Mouse (Mus musculus) intestine, embryonic 14.5 days (tissue): ENCODE measurements at regions not wholly inside any gene's neighbourhood (a gene's known extent, or its start where the extent isn't known, plus 50 kb on each side); places are given as distances from the start of the nearest gene placed in this dataset.

Source experiments
- ATAC-seq: fragments of 200-750 bp; cut with Nextera tagmentation; replicated peaks from 2 replicates; pipeline ENCODE4 v1.8.0; 2017; ENCODE audit warnings: low read depth, moderate number of reproducible peaks, moderate TSS enrichment, moderate library complexity; ENCODE audit not compliant: low FRiP score, low TSS enrichment
- DNase-seq: peaks from one replicate; pipeline ENCODE4 v3.0.0-alpha.2; 2018; ENCODE audit warnings: low spot score
- H3K27ac ChIP-seq: fragments of 300-500 bp; sonication (generic); 2 replicates; pipeline ENCODE4 v1.5.1; 2014; ENCODE audit warnings: low read depth, mild to moderate bottlenecking, control low read depth
- H3K27me3 ChIP-seq: fragments of 300-500 bp; sonication (generic); replicated peaks from 2 replicates; pipeline ENCODE4 v1.6.1; 2014; ENCODE audit warnings: low read length, control low read depth; ENCODE audit not compliant: control insufficient read depth, insufficient read depth
- H3K36me3 ChIP-seq: fragments of 300-500 bp; sonication (generic); 2 replicates; pipeline ENCODE4 v1.6.1; 2014; ENCODE audit warnings: low read length, control low read depth; ENCODE audit not compliant: control insufficient read depth, insufficient read depth
- H3K4me1 ChIP-seq: fragments of 300-500 bp; sonication (generic); replicated peaks from 2 replicates; pipeline ENCODE4 v1.6.1; 2014; ENCODE audit warnings: low read length, control low read depth, mixed read lengths; ENCODE audit not compliant: control insufficient read depth, insufficient read depth
- H3K4me2 ChIP-seq: fragments of 300-500 bp; sonication (generic); 2 replicates; pipeline ENCODE4 v1.6.1; 2014; ENCODE audit warnings: low read length
- H3K4me3 ChIP-seq: fragments of 300-500 bp; sonication (generic); 2 replicates; pipeline ENCODE4 v1.5.1; 2014; ENCODE audit warnings: low read depth, low read length, control low read depth, mixed read lengths
- H3K9ac ChIP-seq: fragments of 300-500 bp; sonication (generic); 2 replicates; pipeline ENCODE4 v1.6.1; 2014; ENCODE audit warnings: mild to moderate bottlenecking, low read length
- H3K9me3 ChIP-seq: fragments of 300-500 bp; sonication (generic); 2 replicates; pipeline ENCODE4 v1.6.1; 2016; ENCODE audit warnings: low read length, control low read depth; ENCODE audit not compliant: control insufficient read depth
- WGBS: fragments of 180-500 bp; shearing (Covaris S2); extraction: QIAGEN DNeasy Blood & Tissue Kit; methylation state at CpG from one replicate; pipeline ENCODE4 v1.1.7; 2014; 5-methylcytosine and 5-hydroxymethylcytosine counted together

DNA sequence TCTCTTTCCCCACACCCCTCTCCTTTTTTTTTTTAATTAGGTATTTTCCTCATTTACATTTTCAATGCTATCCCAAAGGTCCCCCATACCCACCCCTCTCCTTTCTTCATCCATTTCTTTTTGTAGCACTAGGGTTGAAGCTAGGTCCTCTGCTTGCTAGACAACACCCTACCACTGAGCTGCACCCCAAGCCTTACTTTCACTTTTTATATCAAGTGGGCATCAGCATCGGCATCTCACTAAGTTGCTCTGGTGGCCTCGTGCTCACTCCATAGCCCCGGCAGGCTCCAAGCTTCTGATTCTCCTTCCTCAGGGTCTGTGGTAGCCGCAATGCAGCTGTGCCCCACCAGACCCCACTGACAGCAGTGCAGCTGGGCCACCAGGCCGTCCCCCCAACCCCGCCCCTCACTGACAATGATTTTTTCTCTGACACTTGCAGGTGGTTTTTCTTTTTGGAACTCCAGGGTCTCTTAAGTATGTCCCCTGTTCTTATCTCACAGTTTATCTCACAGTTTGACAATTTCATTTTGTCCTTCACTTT lies 77.5 kb downstream of the Nufip1 start:
- 76% methylated on average over 6 of the region's 6 CpGs for WGBS
- Histone ChIP-seq H3K4me3 (no peak overlapping the region), H3K4me1 (no peaks in the 10 kb centered on the region; the same call in 1 of the 2 replicates), H3K9me3 (no peaks in the 10 kb centered on the region), H3K36me3 (no peaks in the 10 kb centered on the region), H3K4me2 (no peak overlapping the region), H3K27me3 (no peaks in the 10 kb centered on the region), H3K9ac (no peak overlapping the region), H3K27ac (no peak overlapping the region)
- ATAC-seq (no peak), DNase-seq (no peak)

- no peak overlapping the region for H3K9ac ChIP-seq
- no peak overlapping the region for H3K4me2 ChIP-seq
- no peak for DNase-seq
- H3K27me3 ChIP-seq, result no peaks in the 10 kb centered on the region
- no peak for ATAC-seq
- 77% methylated on average over 10 of the region's 10 CpGs for WGBS
- no peaks in the 10 kb centered on the region for H3K9me3 ChIP-seq
- H3K4me3 ChIP-seq, result no peak overlapping the region
- H3K4me1 ChIP-seq, result no peaks in the 10 kb centered on the region
- H3K27ac ChIP-seq, result no peak overlapping the region
- H3K36me3 ChIP-seq, result no peaks in the 10 kb centered on the region
These were observed 84.6 kb downstream of the Nufip1 start for GRCm38 (mm10) chr14:76195324-76195723.

- no peak for ATAC-seq
- H3K27ac ChIP-seq, result no peak overlapping the region
- no peaks in the 10 kb centered on the region for H3K9me3 ChIP-seq
- no peak overlapping the region for H3K9ac ChIP-seq
- no peaks in the 10 kb centered on the region for H3K27me3 ChIP-seq
- H3K4me3 ChIP-seq, result no peak overlapping the region
- 69% methylated on average over 2 of the region's 2 CpGs for WGBS
- H3K4me2 ChIP-seq, result no peak overlapping the region
- H3K36me3 ChIP-seq, result no peaks in the 10 kb centered on the region
- no peak for DNase-seq
- H3K4me1 ChIP-seq, result no peaks in the 10 kb centered on the region
These were observed 86.7 kb downstream of the Nufip1 start for GRCm38 (mm10) chr14:76197357-76197756.

- Histone ChIP-seq H3K36me3 (no peaks in the 10 kb centered on the region), H3K27me3 (no peaks in the 10 kb centered on the region), H3K9me3 (no peaks in the 10 kb centered on the region), H3K4me3 (no peak overlapping the region), H3K9ac (no peak overlapping the region), H3K27ac (no peak overlapping the region), H3K4me2 (no peak overlapping the region), H3K4me1 (no peaks in the 10 kb centered on the region)
- WGBS, result 64% methylated on average over 5 of the region's 5 CpGs
- DNase-seq, result no peak
- ATAC-seq, result no peak
These were observed 87.7 kb downstream of the Nufip1 start for GRCm38 (mm10) chr14:76198406-76198805.

- Histone ChIP-seq H3K9me3 (no peaks in the 10 kb centered on the region), H3K27me3 (no peaks in the 10 kb centered on the region), H3K27ac (no peak overlapping the region), H3K36me3 (no peaks in the 10 kb centered on the region), H3K4me2 (no peak overlapping the region), H3K4me1 (no peaks in the 10 kb centered on the region), H3K9ac (no peak overlapping the region), H3K4me3 (no peak overlapping the region)
- DNase-seq (no peak), ATAC-seq (no peak)
- WGBS, result 87% methylated on average over 4 of the region's 4 CpGs
These were observed 91.9 kb downstream of the Nufip1 start for GRCm38 (mm10) chr14:76202595-76202994.

- H3K27ac ChIP-seq, result no peak overlapping the region
- no peaks in the 10 kb centered on the region for H3K9me3 ChIP-seq
- no peak overlapping the region for H3K9ac ChIP-seq
- DNase-seq (no peak), ATAC-seq (no peak)
- H3K36me3 ChIP-seq, result no peaks in the 10 kb centered on the region
- H3K4me1 ChIP-seq, result no peaks in the 10 kb centered on the region
- 38% methylated on average over 1 of the region's 1 CpGs for WGBS
- no peak overlapping the region for H3K4me3 ChIP-seq
- H3K27me3 ChIP-seq, result no peaks in the 10 kb centered on the region
- H3K4me2 ChIP-seq, result no peak overlapping the region
These were observed 92.4 kb downstream of the Nufip1 start for GRCm38 (mm10) chr14:76203135-76203534.

GRCm38 (mm10) chr14:76216446-76217177 lies 105.9 kb downstream of the Nufip1 start:
- 67% methylated on average over 12 of the region's 12 CpGs for WGBS
- H3K27ac ChIP-seq, result 0 out of 2 replicates have a peak overlapping the region, but pooled peaks have one; percentile 4
- H3K4me2 ChIP-seq, result no peak overlapping the region

DNA sequence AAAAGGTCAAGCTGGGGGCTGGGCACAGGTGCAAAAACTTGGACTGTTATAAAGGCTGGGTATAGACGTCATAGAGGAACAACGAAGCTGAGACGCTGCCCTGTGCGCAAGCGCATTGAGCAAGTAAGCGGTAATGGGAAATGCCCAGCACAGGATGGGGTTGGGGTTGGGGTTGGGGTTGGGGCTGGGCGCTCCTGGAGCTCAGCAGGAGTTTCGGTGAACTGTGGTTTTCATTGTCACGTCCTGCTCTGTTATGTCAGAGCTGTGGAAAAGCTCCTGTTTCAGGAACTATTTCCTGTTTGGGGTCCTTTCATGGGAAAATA lies 106.4 kb downstream of the Nufip1 start:
- 67% methylated on average over 9 of the region's 9 CpGs for WGBS
- no peak overlapping the region for H3K9ac ChIP-seq
- DNase-seq (no peak), ATAC-seq (no peak)
- H3K36me3 ChIP-seq, result no peaks in the 10 kb centered on the region
- 0 out of 2 replicates have a peak overlapping the region, but pooled peaks have one; percentile 4 for H3K27ac ChIP-seq
- H3K4me2 ChIP-seq, result no peak overlapping the region
- no peak overlapping the region for H3K4me3 ChIP-seq
- peaks cover 5% of the 10 kb centered on the region for H3K4me1 ChIP-seq
- no peaks in the 10 kb centered on the region for H3K27me3 ChIP-seq
- H3K9me3 ChIP-seq, result 0 out of 2 replicates have a peak, but pooled peaks cover 3% of the 10 kb centered on the region

More at GRCm38 (mm10) chr14:76216446-76217177, 105.9 kb downstream of the Nufip1 start:
- ATAC-seq, result no peak
- Histone ChIP-seq H3K9me3 (0 out of 2 replicates have a peak, but pooled peaks cover 3% of the 10 kb centered on the region), H3K4me3 (no peak overlapping the region), H3K9ac (no peak overlapping the region), H3K4me1 (peaks cover 2% of the 10 kb centered on the region), H3K36me3 (no peaks in the 10 kb centered on the region), H3K27me3 (no peaks in the 10 kb centered on the region)
- no peak for DNase-seq
